13 mouse cellular contexts compared by ENCODE assay signal in the genomic region with DNA sequence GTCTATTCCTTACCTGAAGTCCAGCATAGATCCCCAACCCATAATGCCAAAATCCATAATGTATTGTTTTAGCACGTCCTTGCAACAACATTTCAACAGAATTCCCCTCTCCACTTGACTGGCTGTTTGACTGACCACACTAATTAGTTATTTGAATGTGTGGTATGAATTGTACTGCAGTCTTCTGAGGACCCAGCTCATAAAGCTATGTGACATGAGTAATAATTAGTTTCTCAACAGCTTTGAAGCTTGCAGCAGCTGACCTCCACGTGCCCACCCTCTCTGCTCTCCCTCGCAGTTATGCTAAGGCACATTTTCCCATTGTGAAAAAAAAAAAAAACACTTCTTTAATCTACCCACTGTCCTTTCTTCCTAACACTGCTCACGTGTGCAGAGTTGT.
"Had no signal": no experiment of that assay in that cellular context is flagged by ENCODE, and none has a peak within 500 bp of the region (broad histone marks: within the 10 kb centered on the region; RNA-seq: fewer than 3 reads in every experiment).

No protein-coding gene starts in this region.

- H3K4me1 ChIP-seq: kidney, embryonic 15.5 days; limb, embryonic 10.5 days; liver, embryonic 15.5 days; midbrain, embryonic 12.5 days had no signal

- H3K27me3 ChIP-seq: kidney, embryonic 15.5 days; liver, embryonic 15.5 days; midbrain, embryonic 12.5 days had no signal

- H3K9me3 ChIP-seq: kidney, embryonic 15.5 days; limb, embryonic 10.5 days; liver, embryonic 15.5 days; midbrain, embryonic 12.5 days had no signal

- H3K4me2 ChIP-seq: kidney, embryonic 15.5 days; liver, embryonic 11.5 days; liver, embryonic 15.5 days; midbrain, embryonic 12.5 days had no signal

- H3K9ac ChIP-seq: kidney, embryonic 15.5 days; liver, embryonic 15.5 days; midbrain, embryonic 12.5 days had no signal

- H3K27ac ChIP-seq: kidney, embryonic 15.5 days; left cerebral cortex, adult 2 months; limb, embryonic 10.5 days; liver, embryonic 15.5 days; midbrain, embryonic 12.5 days; stomach, postnatal 0 days had no signal

- ATAC-seq: lung, postnatal 0 days had no signal

- H3K36me3 ChIP-seq: kidney, embryonic 15.5 days; limb, embryonic 10.5 days; liver, embryonic 15.5 days; midbrain, embryonic 12.5 days had no signal

- H3K4me3 ChIP-seq: kidney, embryonic 15.5 days; left cerebral cortex, adult 2 months; limb, embryonic 10.5 days; liver, embryonic 15.5 days; midbrain, embryonic 12.5 days had no signal

- DNase-seq: kidney, adult 2 months; kidney, postnatal 14 days; lung, adult 2 months; lung, postnatal 36 days; thymus, postnatal 4 days had no signal
